26 mouse cellular contexts compared by ENCODE assay signal in genomic region chr3:154704755-154705154, GRCm38 (mm10). TPM values are rescaled to one million over a fixed set of nuclear protein-coding genes. Genes with fewer than 3 reads are reported as not detected.
"Had no signal": no experiment of that assay in that cellular context is flagged by ENCODE, and none has a peak within 500 bp of the region (broad histone marks: within the 10 kb centered on the region; RNA-seq: fewer than 3 reads in every experiment).

No protein-coding gene starts in this region.

- H3K4me3 ChIP-seq: gastrocnemius, adult 2 months; heart, adult 2 months; heart, embryonic 12.5 days; hindbrain, embryonic 10.5 days; hindbrain, embryonic 12.5 days; intestine, embryonic 15.5 days; layer of hippocampus, adult 2 months; left cerebral cortex, adult 2 months; limb, embryonic 10.5 days; limb, embryonic 12.5 days; liver, embryonic 13.5 days; liver, embryonic 15.5 days had no signal

- H3K36me3 ChIP-seq: heart, embryonic 12.5 days; hindbrain, embryonic 10.5 days; hindbrain, embryonic 12.5 days; intestine, embryonic 15.5 days; limb, embryonic 10.5 days; limb, embryonic 12.5 days; liver, embryonic 13.5 days; liver, embryonic 15.5 days had no signal

- H3K4me2 ChIP-seq: hindbrain, embryonic 12.5 days; hindbrain, embryonic 14.5 days; intestine, embryonic 15.5 days; limb, embryonic 12.5 days; liver, embryonic 11.5 days; liver, embryonic 13.5 days; liver, embryonic 15.5 days had no signal

- H3K4me1 ChIP-seq: intestine, embryonic 15.5 days; liver, embryonic 13.5 days; liver, embryonic 15.5 days had no signal

- ATAC-seq: forebrain, embryonic 16.5 days; hindbrain, embryonic 16.5 days; inflammation-experienced regulatory T-cells, adult 6 months; intestine, embryonic 15.5 days; intestine, postnatal 0 days had no signal

- DNase-seq: gastrocnemius, adult 2 months; gastrocnemius, postnatal 10 days; gastrocnemius, postnatal 25 days; heart, adult 2 months; heart, postnatal 10 days; heart, postnatal 4 days; kidney, adult 8-10 months; kidney, postnatal 14 days; kidney, postnatal 4 days; liver; liver, embryonic 13.5 days had no signal

- H3K27ac ChIP-seq: gastrocnemius, adult 2 months; heart, adult 2 months; hindbrain, embryonic 10.5 days; hindbrain, embryonic 12.5 days; hindbrain, embryonic 14.5 days; intestine, embryonic 15.5 days; layer of hippocampus, adult 2 months; left cerebral cortex, adult 2 months; limb, embryonic 10.5 days; limb, embryonic 12.5 days; liver, embryonic 13.5 days; liver, embryonic 15.5 days had no signal

- H3K9me3 ChIP-seq: heart, embryonic 12.5 days; hindbrain, embryonic 10.5 days; hindbrain, embryonic 12.5 days; intestine, embryonic 15.5 days; limb, embryonic 10.5 days; limb, embryonic 12.5 days; liver, embryonic 13.5 days; liver, embryonic 15.5 days had no signal

- H3K27me3 ChIP-seq: hindbrain, embryonic 12.5 days; intestine, embryonic 15.5 days; liver, embryonic 13.5 days; liver, embryonic 15.5 days had no signal

- H3K9ac ChIP-seq: heart, embryonic 12.5 days; hindbrain, embryonic 12.5 days; hindbrain, embryonic 14.5 days; intestine, embryonic 15.5 days; limb, embryonic 12.5 days; liver, embryonic 13.5 days; liver, embryonic 15.5 days had no signal

RNA-seq across cellular contexts. Expression of gene Erich3, which starts 41.1 kb away (rescaled TPM):
- polyA plus RNA-seq: inflammation-experienced regulatory T-cells, adult 6 months; liver, embryonic 11.5 days; liver, embryonic 13.5 days; liver, embryonic 15.5 days had no signal
